Mouse (Mus musculus): Measurements from ENCODE around the gene Iars2. TPM values are rescaled to one million over a fixed set of nuclear protein-coding genes. Genes with fewer than 3 reads are reported as not detected.

The Iars2 gene
- polyA plus RNA-seq, 1 experiment from 2014 or later: 52.7 TPM

- DNase-seq (ENCODE audit: low spot score) (no peak), ATAC-seq (replicated peaks; ENCODE audit: low FRiP score, low TSS enrichment, low read depth) (no peak)
- WGBS: 91% methylated on average over 4 of the region's 4 CpGs
- Histone ChIP-seq H3K27me3 (replicated peaks; ENCODE audit: control insufficient read depth, insufficient read depth, low read length) (no peaks in the 10 kb centered on the region), H3K4me2 (ENCODE audit: low read length) (no peak overlapping the region), H3K4me1 (replicated peaks; ENCODE audit: control insufficient read depth, insufficient read depth, low read length) (peaks cover 5% of the 10 kb centered on the region), H3K4me3 (ENCODE audit: low read depth, low read length) (no peak overlapping the region), H3K27ac (ENCODE audit: low read depth) (no peak overlapping the region), H3K9me3 (ENCODE audit: control insufficient read depth, low read length) (no peaks in the 10 kb centered on the region), H3K36me3 (ENCODE audit: control insufficient read depth, insufficient read depth, low read length) (peaks cover 50% of the 10 kb centered on the region), H3K9ac (ENCODE audit: low read length) (no peak overlapping the region)
Measured at GRCm38 (mm10) chr1:185358211-185358610, 29.0 kb upstream of the Iars2 start.

GRCm38 (mm10) chr1:185356246-185356645 is 27.1 kb upstream of the Iars2 start:
- Histone ChIP-seq H3K36me3 (ENCODE audit: control insufficient read depth, insufficient read depth, low read length) (peaks cover 65% of the 10 kb centered on the region), H3K4me3 (ENCODE audit: low read depth, low read length) (no peak overlapping the region), H3K27me3 (replicated peaks; ENCODE audit: control insufficient read depth, insufficient read depth, low read length) (no peaks in the 10 kb centered on the region), H3K9ac (ENCODE audit: low read length) (no peak overlapping the region), H3K4me2 (ENCODE audit: low read length) (no peak overlapping the region), H3K27ac (ENCODE audit: low read depth) (no peak overlapping the region), H3K9me3 (ENCODE audit: control insufficient read depth, low read length) (no peaks in the 10 kb centered on the region), H3K4me1 (replicated peaks; ENCODE audit: control insufficient read depth, insufficient read depth, low read length) (no peaks in the 10 kb centered on the region)
- ATAC-seq (replicated peaks; ENCODE audit: low FRiP score, low TSS enrichment, low read depth): no peak
- 95% methylated on average over 8 of the region's 8 CpGs for WGBS
- DNase-seq (ENCODE audit: low spot score): no peak

- ATAC-seq (replicated peaks; ENCODE audit: low FRiP score, low TSS enrichment, low read depth) (no peak), DNase-seq (ENCODE audit: low spot score) (no peak)
- Histone ChIP-seq H3K27ac (ENCODE audit: low read depth) (no peak overlapping the region), H3K36me3 (ENCODE audit: control insufficient read depth, insufficient read depth, low read length) (peaks cover 80% of the 10 kb centered on the region), H3K4me3 (ENCODE audit: low read depth, low read length) (no peak overlapping the region), H3K9me3 (ENCODE audit: control insufficient read depth, low read length) (no peaks in the 10 kb centered on the region), H3K9ac (ENCODE audit: low read length) (no peak overlapping the region), H3K4me1 (replicated peaks; ENCODE audit: control insufficient read depth, insufficient read depth, low read length) (no peaks in the 10 kb centered on the region), H3K4me2 (ENCODE audit: low read length) (no peak overlapping the region), H3K27me3 (replicated peaks; ENCODE audit: control insufficient read depth, insufficient read depth, low read length) (no peaks in the 10 kb centered on the region)
- WGBS: 89% methylated on average over 4 of the region's 4 CpGs
Measured at GRCm38 (mm10) chr1:185354731-185355130, 25.5 kb upstream of the Iars2 start.

GRCm38 (mm10) chr1:185353351-185353750 is 24.2 kb upstream of the Iars2 start:
- no peaks in the 10 kb centered on the region for H3K9me3 ChIP-seq (ENCODE audit: control insufficient read depth, low read length)
- ATAC-seq (replicated peaks; ENCODE audit: low FRiP score, low TSS enrichment, low read depth): no peak
- no peak overlapping the region for H3K4me2 ChIP-seq (ENCODE audit: low read length)
- H3K4me3 ChIP-seq (ENCODE audit: low read depth, low read length): no peak overlapping the region
- peaks cover 80% of the 10 kb centered on the region for H3K36me3 ChIP-seq (ENCODE audit: control insufficient read depth, insufficient read depth, low read length)
- DNase-seq (ENCODE audit: low spot score): no peak
- no peak overlapping the region for H3K9ac ChIP-seq (ENCODE audit: low read length)
- no peaks in the 10 kb centered on the region for H3K4me1 ChIP-seq (replicated peaks; ENCODE audit: control insufficient read depth, insufficient read depth, low read length)
- WGBS: 97% methylated on average over 8 of the region's 8 CpGs
- no peak overlapping the region for H3K27ac ChIP-seq (ENCODE audit: low read depth)
- no peaks in the 10 kb centered on the region for H3K27me3 ChIP-seq (replicated peaks; ENCODE audit: control insufficient read depth, insufficient read depth, low read length)

- 90% methylated on average over 12 of the region's 12 CpGs for WGBS
- Histone ChIP-seq H3K9me3 (ENCODE audit: control insufficient read depth, low read length) (no peaks in the 10 kb centered on the region), H3K36me3 (ENCODE audit: control insufficient read depth, insufficient read depth, low read length) (peaks cover 82% of the 10 kb centered on the region), H3K27ac (ENCODE audit: low read depth) (no peak overlapping the region), H3K9ac (ENCODE audit: low read length) (no peak overlapping the region), H3K4me2 (ENCODE audit: low read length) (no peak overlapping the region), H3K4me3 (ENCODE audit: low read depth, low read length) (no peak overlapping the region), H3K27me3 (replicated peaks; ENCODE audit: control insufficient read depth, insufficient read depth, low read length) (no peaks in the 10 kb centered on the region), H3K4me1 (replicated peaks; ENCODE audit: control insufficient read depth, insufficient read depth, low read length) (no peaks in the 10 kb centered on the region)
- DNase-seq (ENCODE audit: low spot score) (no peak), ATAC-seq (replicated peaks; ENCODE audit: low FRiP score, low TSS enrichment, low read depth) (no peak)
Measured at GRCm38 (mm10) chr1:185352151-185352550, 23.0 kb upstream of the Iars2 start.

GRCm38 (mm10) chr1:185350611-185351010 is 21.4 kb upstream of the Iars2 start:
- 94% methylated on average over 4 of the region's 4 CpGs for WGBS
- Histone ChIP-seq H3K4me2 (ENCODE audit: low read length) (no peak overlapping the region), H3K9me3 (ENCODE audit: control insufficient read depth, low read length) (no peaks in the 10 kb centered on the region), H3K4me3 (ENCODE audit: low read depth, low read length) (no peak overlapping the region), H3K9ac (ENCODE audit: low read length) (no peak overlapping the region), H3K27me3 (replicated peaks; ENCODE audit: control insufficient read depth, insufficient read depth, low read length) (no peaks in the 10 kb centered on the region), H3K27ac (ENCODE audit: low read depth) (no peak overlapping the region), H3K4me1 (replicated peaks; ENCODE audit: control insufficient read depth, insufficient read depth, low read length) (no peaks in the 10 kb centered on the region), H3K36me3 (ENCODE audit: control insufficient read depth, insufficient read depth, low read length) (peaks cover 84% of the 10 kb centered on the region)
- no peak for DNase-seq (ENCODE audit: low spot score)
- ATAC-seq (replicated peaks; ENCODE audit: low FRiP score, low TSS enrichment, low read depth): no peak

- ATAC-seq (replicated peaks; ENCODE audit: low FRiP score, low TSS enrichment, low read depth) (no peak), DNase-seq (ENCODE audit: low spot score) (no peak)
- peaks cover 84% of the 10 kb centered on the region for H3K36me3 ChIP-seq (ENCODE audit: control insufficient read depth, insufficient read depth, low read length)
- H3K4me3 ChIP-seq (ENCODE audit: low read depth, low read length): no peak overlapping the region
- WGBS: 95% methylated on average over 14 of the region's 14 CpGs
- H3K27ac ChIP-seq (ENCODE audit: low read depth): no peak overlapping the region
- no peaks in the 10 kb centered on the region for H3K27me3 ChIP-seq (replicated peaks; ENCODE audit: control insufficient read depth, insufficient read depth, low read length)
- no peaks in the 10 kb centered on the region for H3K4me1 ChIP-seq (replicated peaks; ENCODE audit: control insufficient read depth, insufficient read depth, low read length)
- no peak overlapping the region for H3K4me2 ChIP-seq (ENCODE audit: low read length)
- H3K9me3 ChIP-seq (ENCODE audit: control insufficient read depth, low read length): no peaks in the 10 kb centered on the region
- H3K9ac ChIP-seq (ENCODE audit: low read length): no peak overlapping the region
Measured at GRCm38 (mm10) chr1:185349741-185350140, 20.5 kb upstream of the Iars2 start.

- no peaks in the 10 kb centered on the region for H3K4me1 ChIP-seq (replicated peaks; ENCODE audit: control insufficient read depth, insufficient read depth, low read length)
- WGBS: 71% methylated on average over 10 of the region's 10 CpGs
- no peak overlapping the region for H3K4me2 ChIP-seq (ENCODE audit: low read length)
- H3K9ac ChIP-seq (ENCODE audit: low read length): no peak overlapping the region
- DNase-seq (ENCODE audit: low spot score) (no peak), ATAC-seq (replicated peaks; ENCODE audit: low FRiP score, low TSS enrichment, low read depth) (no peak)
- H3K4me3 ChIP-seq (ENCODE audit: low read depth, low read length): no peak overlapping the region
- H3K36me3 ChIP-seq (ENCODE audit: control insufficient read depth, insufficient read depth, low read length): peaks cover 87% of the 10 kb centered on the region
- H3K9me3 ChIP-seq (ENCODE audit: control insufficient read depth, low read length): no peaks in the 10 kb centered on the region
- no peaks in the 10 kb centered on the region for H3K27me3 ChIP-seq (replicated peaks; ENCODE audit: control insufficient read depth, insufficient read depth, low read length)
- H3K27ac ChIP-seq (ENCODE audit: low read depth): no peak overlapping the region
Measured at GRCm38 (mm10) chr1:185346188-185346587, 17.0 kb upstream of the Iars2 start.

GRCm38 (mm10) chr1:185343422-185343821 is 14.2 kb upstream of the Iars2 start:
- WGBS: 89% methylated on average over 8 of the region's 8 CpGs

More at GRCm38 (mm10) chr1:185343422-185343821, 14.2 kb upstream of the Iars2 start:
- Histone ChIP-seq H3K4me3 (ENCODE audit: low read depth, low read length) (no peak overlapping the region), H3K9me3 (ENCODE audit: control insufficient read depth, low read length) (no peaks in the 10 kb centered on the region), H3K4me1 (replicated peaks; ENCODE audit: control insufficient read depth, insufficient read depth, low read length) (no peaks in the 10 kb centered on the region), H3K4me2 (ENCODE audit: low read length) (no peak overlapping the region), H3K9ac (ENCODE audit: low read length) (no peak overlapping the region), H3K27ac (ENCODE audit: low read depth) (no peak overlapping the region), H3K27me3 (replicated peaks; ENCODE audit: control insufficient read depth, insufficient read depth, low read length) (no peaks in the 10 kb centered on the region), H3K36me3 (ENCODE audit: control insufficient read depth, insufficient read depth, low read length) (peaks cover 86% of the 10 kb centered on the region)
- DNase-seq (ENCODE audit: low spot score): no peak
- no peak for ATAC-seq (replicated peaks; ENCODE audit: low FRiP score, low TSS enrichment, low read depth)

Measured in intestine, embryonic 14.5 days (tissue).